Mouse (Mus musculus) midbrain, embryonic 11.5 days (tissue): ENCODE data around the gene Fam192a. TPM values are rescaled to one million over a fixed set of nuclear protein-coding genes. Genes with fewer than 3 reads are reported as not detected.

ENCODE experiments used
- ATAC-seq: fragments of 200-750 bp; cut with Nextera tagmentation; 2 replicates; pipeline ENCODE4 v1.8.0; 2017; ENCODE audit warnings: moderate TSS enrichment, moderate library complexity; ENCODE audit not compliant: low FRiP score
- DNase-seq: peaks from one replicate; pipeline ENCODE4 v3.0.0; 2015; ENCODE audit warnings: low spot score; ENCODE audit errors: missing footprints
- H3K27ac ChIP-seq: fragments of 300-500 bp; sonication (generic); 2 replicates; pipeline ENCODE4 v1.5.1; 2014; ENCODE audit warnings: low read depth, low read length
- H3K27me3 ChIP-seq: fragments of 300-500 bp; sonication (generic); 2 replicates; pipeline ENCODE4 v1.6.1; 2014; ENCODE audit warnings: mild to moderate bottlenecking, low read length, moderate library complexity, mixed read lengths; ENCODE audit not compliant: control insufficient read depth, insufficient read depth
- H3K36me3 ChIP-seq: fragments of 300-500 bp; sonication (generic); 2 replicates; pipeline ENCODE4 v1.6.1; 2014; ENCODE audit warnings: mild to moderate bottlenecking, low read length, moderate library complexity, mixed read lengths; ENCODE audit not compliant: control insufficient read depth, insufficient read depth
- H3K4me1 ChIP-seq: fragments of 300-500 bp; sonication (generic); 2 replicates; pipeline ENCODE4 v1.6.1; 2014; ENCODE audit warnings: low read length; ENCODE audit not compliant: control insufficient read depth, insufficient read depth
- H3K4me2 ChIP-seq: fragments of 300-500 bp; sonication (generic); 2 replicates; pipeline ENCODE4 v1.6.1; 2014; ENCODE audit warnings: mild to moderate bottlenecking, moderate library complexity
- H3K4me3 ChIP-seq: fragments of 300-500 bp; sonication (generic); 2 replicates; pipeline ENCODE4 v1.5.1; 2014; ENCODE audit warnings: low read depth, low read length
- H3K9ac ChIP-seq: fragments of 300-500 bp; sonication (generic); 2 replicates; pipeline ENCODE4 v1.6.1; 2014; ENCODE audit warnings: low read length
- H3K9me3 ChIP-seq: fragments of 300-500 bp; sonication (generic); 2 replicates; pipeline ENCODE4 v1.6.1; 2016; ENCODE audit warnings: low read length; ENCODE audit not compliant: control insufficient read depth
- WGBS: fragments of 180-500 bp; shearing (Covaris S2); extraction: QIAGEN DNeasy Blood & Tissue Kit; methylation state at CpG from one replicate; pipeline ENCODE4 v1.1.7; 2014; 5-methylcytosine and 5-hydroxymethylcytosine counted together
- polyA plus RNA-seq: library from polyadenylated mRNA; unstranded; fragments of >200 nt; fragmentation: Nextera tagmentation; extraction: Ambion mirVana; gene quantifications from 2 replicates; pipeline ENCODE4 v1.2.1, GENCODE M21; 2014

The Fam192a gene
- polyA plus RNA-seq, 1 experiment from 2014 or later, result 107 TPM

DNA sequence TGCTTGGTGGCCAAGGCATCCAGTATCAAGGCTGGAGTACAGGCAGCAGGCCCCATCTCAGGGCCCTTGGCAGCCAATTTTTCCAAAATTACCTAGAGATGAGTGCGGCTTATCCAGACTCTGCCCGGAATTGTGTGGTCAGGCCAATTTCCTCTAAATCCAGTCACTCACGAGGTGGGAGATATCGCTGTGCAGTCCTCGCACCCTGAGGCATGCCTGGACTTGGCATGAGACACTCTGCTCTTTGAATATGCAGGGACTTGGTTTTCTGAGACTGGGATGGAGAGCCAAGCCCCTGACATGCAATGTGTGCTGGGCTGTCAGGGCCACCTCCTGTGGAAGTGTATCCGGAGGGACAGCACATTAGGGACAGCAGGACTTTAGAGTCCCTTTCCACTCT is 35.8 kb downstream of the Fam192a start:
- Histone ChIP-seq H3K27ac (no peak overlapping the region), H3K4me1 (peaks cover 18% of the 10 kb centered on the region), H3K4me3 (no peak overlapping the region), H3K27me3 (peaks cover 7% of the 10 kb centered on the region; the same call in 1 of the 2 replicates), H3K36me3 (no peaks in the 10 kb centered on the region), H3K4me2 (no peak overlapping the region), H3K9me3 (no peaks in the 10 kb centered on the region), H3K9ac (no peak overlapping the region)
- ATAC-seq (no peak), DNase-seq (no peak)
- WGBS, result 82% methylated on average over 6 of the region's 6 CpGs

DNA sequence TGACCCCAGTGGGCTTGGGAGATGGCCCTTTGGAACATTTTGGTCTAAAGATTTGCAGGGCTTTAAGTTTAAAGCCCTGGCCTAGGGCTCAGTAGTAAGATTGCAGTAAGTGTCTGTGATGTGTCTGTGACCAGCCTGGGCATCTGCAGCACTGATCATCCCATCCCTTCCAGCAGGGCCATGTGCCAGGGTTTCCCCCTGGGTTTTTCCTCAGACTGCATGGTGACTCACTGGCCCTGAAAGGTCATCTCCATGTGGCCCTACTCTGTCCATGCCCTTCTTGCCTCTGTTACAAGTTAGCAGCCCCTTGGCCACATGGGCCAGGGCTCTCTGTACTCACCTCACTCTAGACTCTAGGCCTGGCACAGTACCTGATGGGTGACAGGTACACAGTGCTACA is 37.4 kb downstream of the Fam192a start:
- ATAC-seq (no peak), DNase-seq (no peak)
- Histone ChIP-seq H3K4me2 (no peak overlapping the region), H3K36me3 (no peaks in the 10 kb centered on the region; the same call in 1 of the 2 replicates), H3K4me3 (no peak overlapping the region), H3K9ac (no peak overlapping the region), H3K9me3 (no peaks in the 10 kb centered on the region), H3K27me3 (peaks cover 7% of the 10 kb centered on the region; the same call in 1 of the 2 replicates), H3K27ac (no peak overlapping the region), H3K4me1 (peaks cover 18% of the 10 kb centered on the region)

DNA sequence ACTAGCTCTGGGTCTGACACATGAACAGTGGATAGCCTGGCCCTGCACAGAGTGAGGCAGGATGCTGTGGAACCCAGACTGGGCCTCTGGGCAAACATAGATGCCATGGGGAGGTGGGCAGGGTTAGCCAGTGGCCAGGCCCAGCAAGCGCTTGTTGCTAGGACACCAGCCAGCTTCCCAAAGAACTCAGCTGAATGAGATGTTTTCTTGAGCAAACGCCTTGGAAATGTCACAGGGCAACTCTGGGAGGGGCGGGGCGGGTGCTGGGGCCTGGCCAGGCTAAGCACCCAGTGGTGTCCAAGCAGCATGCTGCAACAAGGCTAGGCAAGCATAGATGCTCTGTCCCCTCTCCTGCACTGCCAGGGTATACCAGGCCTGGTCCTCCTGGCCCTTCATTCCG is 40.5 kb downstream of the Fam192a start:
- Histone ChIP-seq H3K27ac (no peak overlapping the region), H3K9ac (peak overlapping the region; percentile 6; the same call in 1 of the 2 replicates), H3K4me1 (peaks cover 7% of the 10 kb centered on the region), H3K36me3 (no peaks in the 10 kb centered on the region; the same call in 1 of the 2 replicates), H3K9me3 (no peaks in the 10 kb centered on the region), H3K4me3 (no peak overlapping the region), H3K27me3 (peaks cover 7% of the 10 kb centered on the region; the same call in 1 of the 2 replicates), H3K4me2 (no peak overlapping the region)
- DNase-seq (peak; percentile 92), ATAC-seq (peak; percentile 86)
- WGBS, result 19% methylated on average over 5 of the region's 5 CpGs

DNA sequence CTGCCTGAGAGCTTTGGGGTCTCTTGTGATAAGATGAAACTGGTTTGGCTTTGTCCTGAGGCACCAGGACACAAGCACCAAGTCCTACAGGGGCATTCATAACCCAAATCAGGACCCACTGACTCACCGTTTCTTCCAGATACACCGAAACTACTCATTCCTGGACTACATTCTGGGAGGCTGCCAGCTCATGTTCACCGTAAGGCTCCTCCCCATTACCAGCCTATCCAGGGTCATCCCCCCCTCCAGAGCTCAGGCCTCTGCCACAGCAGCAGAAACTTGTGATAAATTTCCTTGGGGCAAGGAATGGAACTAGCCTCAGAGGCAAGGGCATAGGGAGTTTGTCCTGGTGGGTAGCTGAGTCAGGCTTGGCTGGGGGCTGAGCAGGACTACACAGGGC is 44.5 kb downstream of the Fam192a start:
- DNase-seq, result no peak
- no peak overlapping the region for H3K27ac ChIP-seq
- H3K27me3 ChIP-seq, result peaks cover 3% of the 10 kb centered on the region; the same call in 1 of the 2 replicates
- WGBS, result 88% methylated on average over 3 of the region's 3 CpGs
- H3K4me1 ChIP-seq, result peaks cover 16% of the 10 kb centered on the region
- no peak overlapping the region for H3K4me2 ChIP-seq
- H3K9me3 ChIP-seq, result no peaks in the 10 kb centered on the region
- H3K9ac ChIP-seq, result no peak overlapping the region
- H3K4me3 ChIP-seq, result no peak overlapping the region
- ATAC-seq, result no peak
- H3K36me3 ChIP-seq, result no peaks in the 10 kb centered on the region; the same call in 1 of the 2 replicates

DNA sequence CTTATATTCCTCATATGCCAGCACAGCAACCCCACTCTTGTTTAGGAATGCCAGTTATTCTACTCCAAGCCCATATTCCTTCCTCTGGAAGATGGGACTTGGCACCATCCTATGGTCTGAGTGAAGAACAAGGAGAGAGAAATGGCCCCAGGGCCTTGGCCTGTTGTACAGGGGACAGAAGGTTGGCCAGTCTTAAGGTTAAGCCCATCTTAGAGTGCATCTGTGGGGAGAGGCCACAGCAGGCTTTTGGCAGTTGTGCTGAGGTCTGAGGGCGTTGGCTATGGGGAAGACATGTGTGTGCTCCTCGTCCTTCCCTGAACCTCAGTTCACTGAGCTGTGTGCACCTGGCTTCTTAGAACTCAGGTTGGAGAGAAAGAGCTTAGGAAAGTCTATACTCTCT is 49.1 kb downstream of the Fam192a start:
- no peak for ATAC-seq
- Histone ChIP-seq H3K4me2 (no peak overlapping the region), H3K4me3 (no peak overlapping the region), H3K9me3 (no peaks in the 10 kb centered on the region), H3K4me1 (peaks cover 30% of the 10 kb centered on the region), H3K27me3 (peaks cover 3% of the 10 kb centered on the region; the same call in 1 of the 2 replicates), H3K36me3 (no peaks in the 10 kb centered on the region), H3K9ac (no peak overlapping the region), H3K27ac (no peak overlapping the region)
- no peak for DNase-seq
- WGBS, result 74% methylated on average over 2 of the region's 2 CpGs

DNA sequence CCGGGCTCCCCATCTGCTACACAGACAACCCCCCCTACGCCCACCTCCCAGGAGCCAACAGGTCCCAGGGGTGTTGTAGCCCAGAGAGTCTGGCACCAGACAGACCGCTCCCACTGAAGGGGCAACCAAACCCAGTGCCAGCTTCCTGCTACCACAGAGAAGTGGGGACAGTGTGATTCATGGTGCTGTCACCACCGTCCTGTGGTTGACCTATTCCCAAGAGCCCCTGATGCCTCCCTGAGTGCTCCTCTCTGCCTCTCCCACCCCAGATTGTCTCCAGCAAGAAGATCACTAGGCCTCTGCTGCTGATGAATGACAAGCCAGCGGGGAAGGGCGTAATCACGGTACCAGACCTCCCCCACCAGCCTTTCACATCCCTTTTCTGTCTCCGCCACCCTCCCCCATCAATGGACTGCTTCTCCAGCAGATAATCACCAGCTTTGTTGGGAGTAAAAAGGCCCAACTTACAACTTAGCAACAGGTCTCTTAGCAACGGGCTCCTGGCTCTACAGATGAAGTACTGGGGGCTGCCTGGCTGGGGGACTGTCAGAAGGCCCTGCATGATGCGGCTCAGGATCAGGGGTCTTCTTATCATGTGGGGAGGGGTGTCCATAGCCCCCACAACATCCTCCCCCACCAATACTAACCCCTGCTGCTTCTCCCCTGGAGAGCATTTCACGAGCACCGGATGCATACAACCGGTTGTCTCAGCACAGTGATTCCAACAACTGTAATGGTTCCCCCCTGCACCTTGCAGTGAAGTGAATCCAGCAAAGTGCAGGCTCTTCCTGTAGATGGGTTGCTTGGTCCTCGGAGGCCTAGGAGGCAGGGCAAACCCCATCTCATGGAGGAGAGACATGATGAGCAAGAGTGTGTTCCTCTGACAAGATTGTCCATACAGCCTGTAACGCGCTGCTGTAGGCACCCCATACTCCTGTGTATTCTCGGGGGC is 50.0 kb downstream of the Fam192a start:
- Histone ChIP-seq H3K27me3 (peaks cover 3% of the 10 kb centered on the region; the same call in 1 of the 2 replicates), H3K27ac (peak overlapping the region; percentile 74), H3K36me3 (no peaks in the 10 kb centered on the region), H3K4me2 (peak overlapping the region; percentile 26; the same call in 1 of the 2 replicates), H3K9ac (peak overlapping the region; percentile 33; the same call in 1 of the 2 replicates), H3K4me1 (peaks cover 30% of the 10 kb centered on the region), H3K4me3 (no peak overlapping the region), H3K9me3 (no peaks in the 10 kb centered on the region)
- ATAC-seq (peak; percentile 90), DNase-seq (peak; percentile 94)
- WGBS, result 28% methylated on average over 17 of the region's 17 CpGs

DNA sequence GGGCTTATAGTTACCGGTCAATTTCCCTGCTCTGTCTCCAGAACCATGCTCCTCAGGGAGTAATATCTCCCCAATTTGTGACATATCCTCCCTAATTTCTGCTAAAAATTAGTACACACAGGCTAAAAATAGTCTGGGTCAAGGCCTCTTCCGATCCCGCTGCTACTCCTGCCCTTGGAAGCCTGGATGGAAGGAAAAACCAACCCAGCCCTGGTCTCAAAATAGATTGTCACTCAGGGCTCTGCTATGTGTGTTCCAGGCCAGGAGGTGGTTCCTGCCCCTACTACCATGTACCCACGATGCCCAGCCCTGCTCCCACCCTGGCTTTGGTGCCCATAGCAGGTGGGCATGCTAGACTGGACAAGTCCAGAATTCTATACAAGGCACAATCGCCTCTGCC is 51.8 kb downstream of the Fam192a start:
- H3K4me2 ChIP-seq, result no peak overlapping the region
- H3K27ac ChIP-seq, result no peak overlapping the region
- H3K4me1 ChIP-seq, result peaks cover 30% of the 10 kb centered on the region
- no peak overlapping the region for H3K9ac ChIP-seq
- ATAC-seq (no peak), DNase-seq (no peak)
- 86% methylated on average over 5 of the region's 5 CpGs for WGBS
- no peak overlapping the region for H3K4me3 ChIP-seq
- H3K27me3 ChIP-seq, result peaks cover 3% of the 10 kb centered on the region; the same call in 1 of the 2 replicates
- H3K36me3 ChIP-seq, result no peaks in the 10 kb centered on the region
- H3K9me3 ChIP-seq, result no peaks in the 10 kb centered on the region

DNA sequence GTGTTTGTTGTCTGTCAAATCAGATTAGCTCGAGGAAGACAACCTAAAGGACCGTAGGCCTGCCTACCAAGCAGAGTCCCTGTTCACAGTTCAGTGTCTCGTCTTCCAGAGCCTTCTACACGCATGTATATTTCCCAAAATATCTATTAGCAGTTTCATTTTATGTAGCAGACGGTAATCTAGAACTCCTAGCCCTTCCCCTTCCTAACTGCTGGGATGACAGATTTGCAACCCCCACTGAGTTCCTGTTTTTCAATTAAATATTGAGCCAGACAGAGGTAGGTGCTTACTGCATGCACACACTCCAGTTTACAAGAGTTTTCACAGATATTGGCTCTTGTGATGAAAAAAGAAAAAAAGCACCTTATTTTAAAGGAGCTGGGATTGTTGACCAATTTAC is 52.3 kb downstream of the Fam192a start:
- WGBS, result 35% methylated on average over 5 of the region's 5 CpGs
- ATAC-seq, result no peak
- H3K4me2 ChIP-seq, result no peak overlapping the region
- no peak overlapping the region for H3K4me3 ChIP-seq
- no peak overlapping the region for H3K27ac ChIP-seq
- no peaks in the 10 kb centered on the region for H3K36me3 ChIP-seq
- H3K9ac ChIP-seq, result no peak overlapping the region
- peaks cover 3% of the 10 kb centered on the region; the same call in 1 of the 2 replicates for H3K27me3 ChIP-seq
- DNase-seq, result no peak
- H3K4me1 ChIP-seq, result peaks cover 30% of the 10 kb centered on the region
- H3K9me3 ChIP-seq, result no peaks in the 10 kb centered on the region

DNA sequence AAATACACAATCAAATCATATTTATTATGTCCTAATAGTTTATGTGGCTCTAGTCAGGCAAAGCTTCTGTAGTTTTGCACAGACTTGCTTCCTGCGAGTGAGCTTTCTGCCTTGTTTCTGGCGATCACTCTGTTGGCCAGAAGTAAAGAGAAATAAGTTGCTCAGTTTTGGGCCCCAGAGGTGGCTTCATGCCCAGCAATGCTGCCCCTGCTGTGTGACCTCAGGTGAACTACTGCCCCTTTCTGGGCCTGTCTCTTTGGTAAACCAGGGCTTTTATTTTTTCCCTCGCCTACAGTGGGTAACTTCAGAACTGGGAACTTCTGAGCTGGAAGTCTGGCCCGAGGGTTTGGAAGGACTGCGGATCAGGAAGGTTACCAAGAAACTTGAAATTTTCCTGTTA is 52.8 kb downstream of the Fam192a start:
- Histone ChIP-seq H3K4me2 (no peak overlapping the region), H3K4me1 (peaks cover 30% of the 10 kb centered on the region), H3K4me3 (no peak overlapping the region), H3K27me3 (peaks cover 3% of the 10 kb centered on the region; the same call in 1 of the 2 replicates), H3K9me3 (no peaks in the 10 kb centered on the region), H3K9ac (0 out of 2 replicates have a peak overlapping the region, but pooled peaks have one; percentile 39), H3K36me3 (no peaks in the 10 kb centered on the region), H3K27ac (no peak overlapping the region)
- 59% methylated on average over 5 of the region's 5 CpGs for WGBS
- ATAC-seq, result no peak
- no peak for DNase-seq
